Mouse (Mus musculus) right cerebral cortex, postnatal 25 days (tissue): ENCODE data around the gene Tlx2.

Experiments
- DNase-seq: peaks from one replicate; pipeline ENCODE4 v3.0.0; 2022

Gene Tlx2

GRCm38 (mm10) chr6:83054074-83054851 lies 15.8 kb downstream of the Tlx2 start, which contains the start of gene Aup1:
Gene Aup1 (plus strand): TSS chr6:83054521.
- peak; percentile 97 for DNase-seq

GRCm38 (mm10) chr6:83053136-83053960 lies 16.7 kb downstream of the Tlx2 start:
- DNase-seq, result peak; percentile 38

GRCm38 (mm10) chr6:83049367-83049766 lies 20.7 kb downstream of the Tlx2 start:
- no peak for DNase-seq

GRCm38 (mm10) chr6:83044742-83045141 lies 25.4 kb downstream of the Tlx2 start:
- DNase-seq, result no peak

- no peak for DNase-seq
Measured at GRCm38 (mm10) chr6:83043993-83044392, 26.1 kb downstream of the Tlx2 start.

GRCm38 (mm10) chr6:83043561-83043960 lies 26.5 kb downstream of the Tlx2 start:
- no peak for DNase-seq

GRCm38 (mm10) chr6:83040601-83041000 lies 29.5 kb downstream of the Tlx2 start:
- DNase-seq, result no peak

- peak; percentile 81 for DNase-seq
Measured at GRCm38 (mm10) chr6:83038496-83039012, 31.5 kb downstream of the Tlx2 start.

GRCm38 (mm10) chr6:83037188-83037587 lies 32.9 kb downstream of the Tlx2 start:
- DNase-seq, result no peak

- no peak for DNase-seq
Measured at GRCm38 (mm10) chr6:83034463-83035055, 35.5 kb downstream of the Tlx2 start.

GRCm38 (mm10) chr6:83033249-83034185 lies 36.6 kb downstream of the Tlx2 start, which contains the start of the genes Dok1 and Loxl3:
Gene Dok1 (minus strand): TSS chr6:83033471.
Gene Loxl3 (plus strand): TSS chr6:83034173.
- peak; percentile 33 for DNase-seq

GRCm38 (mm10) chr6:83032769-83033191 lies 37.3 kb downstream of the Tlx2 start:
- peak; percentile 39 for DNase-seq

- DNase-seq, result no peak
Measured at GRCm38 (mm10) chr6:83031921-83032590, 38.0 kb downstream of the Tlx2 start.

- no peak for DNase-seq
Measured at GRCm38 (mm10) chr6:83031111-83031510, 39.0 kb downstream of the Tlx2 start.

- no peak for DNase-seq
Measured at GRCm38 (mm10) chr6:83029777-83030176, 40.3 kb downstream of the Tlx2 start.

- DNase-seq, result no peak
Measured at GRCm38 (mm10) chr6:83027706-83028105, 42.4 kb downstream of the Tlx2 start.

GRCm38 (mm10) chr6:83027293-83027692 lies 42.8 kb downstream of the Tlx2 start:
- no peak for DNase-seq

- no peak for DNase-seq
Measured at GRCm38 (mm10) chr6:83025221-83025620, 44.9 kb downstream of the Tlx2 start.

- DNase-seq, result no peak
Measured at GRCm38 (mm10) chr6:83024421-83024820, 45.7 kb downstream of the Tlx2 start.

GRCm38 (mm10) chr6:83023786-83024185 lies 46.3 kb downstream of the Tlx2 start:
- DNase-seq, result no peak

GRCm38 (mm10) chr6:83023008-83023407 lies 47.1 kb downstream of the Tlx2 start:
- DNase-seq, result no peak
